Mouse (Mus musculus): ENCODE measurements around the gene Klhdc2. TPM values are rescaled to one million over a fixed set of nuclear protein-coding genes. Genes with fewer than 3 reads are reported as not detected.
A peak's percentile ranks its signal among the peaks of the same experiment; 100 is the strongest.

Gene Klhdc2
- 29.5 and 37.5 TPM in 2 replicates for polyA plus RNA-seq (2012; rRNA removed)

DNA sequence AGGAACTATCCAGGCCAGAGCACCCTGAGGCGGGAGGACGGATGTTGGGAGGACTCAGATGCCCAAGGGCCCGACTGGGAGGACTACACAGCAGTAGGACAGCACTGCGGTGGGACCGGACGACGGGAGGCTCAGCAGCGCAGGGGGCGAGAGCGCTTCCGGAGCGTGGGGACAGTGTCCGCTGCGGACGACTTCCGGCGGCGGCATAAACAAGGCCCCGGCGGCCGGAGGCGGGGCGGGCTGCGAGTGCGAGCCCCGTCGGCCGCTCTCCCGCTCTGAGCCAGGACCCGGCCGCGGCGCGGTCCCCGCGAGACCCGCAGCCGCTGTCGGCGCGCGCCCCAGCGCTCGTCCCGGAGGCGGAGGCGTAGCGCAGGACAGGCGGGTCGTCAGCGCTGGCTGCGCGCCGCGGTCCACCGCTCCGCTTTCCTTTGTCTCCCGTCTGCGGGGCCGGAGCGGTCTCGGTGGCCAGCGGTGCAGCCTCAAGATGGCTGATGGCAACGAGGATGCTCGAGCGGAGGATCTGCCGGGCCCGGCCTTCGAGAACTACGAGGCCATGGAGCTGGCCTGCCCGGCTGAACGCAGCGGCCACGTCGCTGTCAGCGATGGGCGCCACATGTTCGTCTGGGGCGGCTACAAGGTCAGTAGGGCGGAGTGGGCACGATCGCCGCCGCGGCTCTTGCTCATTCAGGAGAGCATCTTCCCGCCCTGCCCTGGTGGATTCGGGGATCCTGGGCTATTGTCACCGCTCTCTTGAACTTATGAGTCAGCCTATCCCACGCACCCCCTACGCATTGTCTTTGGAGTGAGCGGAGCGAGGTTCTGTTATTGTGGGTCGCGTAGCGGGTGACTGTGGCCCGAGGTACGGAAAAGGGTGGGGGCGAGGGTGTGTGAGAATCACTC is at the start of gene Klhdc2:
Klhdc2 (plus strand) TSS at position 171 of the 900 bp plus-strand sequence.
- WGBS = 1% methylated on average over 64 of the region's 98 CpGs
- Histone ChIP-seq H3K4me3 (replicated peaks; ENCODE audit: extremely low read depth, low read depth, low read length) (peak within 1 kb of the TSS; percentile 80), H3K4me1 (ENCODE audit: control insufficient read depth, insufficient read depth, low read length) (peaks cover 5% of the 10 kb centered on the region)
- no peak for TF ChIP-seq CTCF (IDR thresholded peaks at IDR 0.05; ENCODE audit: insufficient read depth, low read length)
- TF ChIP-seq POLR2A (IDR thresholded peaks at IDR 0.05; ENCODE audit: borderline replicate concordance, extremely low read depth, low read depth, low read length) = peak; percentile 81; the same call in 1 of the 2 replicates
- peak; percentile 81 for DNase-seq

DNA sequence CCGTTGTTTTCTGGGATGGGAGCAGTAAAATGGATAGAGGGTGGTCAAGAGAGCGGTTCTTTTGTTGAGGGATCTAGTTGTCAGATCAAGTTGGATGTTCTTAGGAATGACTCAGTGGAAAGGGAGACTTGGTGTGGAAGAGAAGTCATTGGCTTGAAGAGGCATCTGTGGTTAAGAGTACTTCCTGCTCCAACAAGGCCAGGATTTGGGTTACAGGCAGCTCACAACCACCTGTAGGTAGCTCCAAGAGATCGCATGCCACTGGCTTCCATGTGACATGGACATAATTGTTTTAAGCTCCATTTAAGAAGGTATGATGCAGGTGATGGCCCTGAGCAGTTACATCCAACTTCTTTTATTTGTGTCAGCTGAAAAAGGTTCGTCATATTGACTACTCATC is 46.7 kb upstream of the Klhdc2 start:
- TF ChIP-seq CTCF (IDR thresholded peaks at IDR 0.05; ENCODE audit: insufficient read depth, low read length) (no peak), POLR2A (IDR thresholded peaks at IDR 0.05; ENCODE audit: borderline replicate concordance, extremely low read depth, low read depth, low read length) (no peak)
- no peak for DNase-seq
- H3K4me3 ChIP-seq (replicated peaks; ENCODE audit: extremely low read depth, low read depth, low read length) = no peak overlapping the region
- no peaks in the 10 kb centered on the region for H3K4me1 ChIP-seq (ENCODE audit: control insufficient read depth, insufficient read depth, low read length)
- whole genome bisulfite sequencing = 85% methylated on average over 4 of the region's 4 CpGs

- WGBS = 78% methylated on average over 8 of the region's 8 CpGs
- no peak for TF ChIP-seq POLR2A (IDR thresholded peaks at IDR 0.05; ENCODE audit: borderline replicate concordance, extremely low read depth, low read depth, low read length)
- TF ChIP-seq CTCF (IDR thresholded peaks at IDR 0.05; ENCODE audit: insufficient read depth, low read length) = no peak
- DNase-seq = no peak
These were observed 45.7 kb upstream of the Klhdc2 start for GRCm38 (mm10) chr12:69250756-69251155.

GRCm38 (mm10) chr12:69253806-69254205 is 42.7 kb upstream of the Klhdc2 start:
- DNase-seq = no peak
- 83% methylated on average over 1 of the region's 1 CpGs for WGBS
- TF ChIP-seq CTCF (IDR thresholded peaks at IDR 0.05; ENCODE audit: insufficient read depth, low read length) (no peak), POLR2A (IDR thresholded peaks at IDR 0.05; ENCODE audit: borderline replicate concordance, extremely low read depth, low read depth, low read length) (no peak)

More at GRCm38 (mm10) chr12:69250756-69251155, 45.7 kb upstream of the Klhdc2 start:
- no peak overlapping the region for H3K4me3 ChIP-seq (replicated peaks; ENCODE audit: extremely low read depth, low read depth, low read length)
- no peaks in the 10 kb centered on the region for H3K4me1 ChIP-seq (ENCODE audit: control insufficient read depth, insufficient read depth, low read length)

DNA sequence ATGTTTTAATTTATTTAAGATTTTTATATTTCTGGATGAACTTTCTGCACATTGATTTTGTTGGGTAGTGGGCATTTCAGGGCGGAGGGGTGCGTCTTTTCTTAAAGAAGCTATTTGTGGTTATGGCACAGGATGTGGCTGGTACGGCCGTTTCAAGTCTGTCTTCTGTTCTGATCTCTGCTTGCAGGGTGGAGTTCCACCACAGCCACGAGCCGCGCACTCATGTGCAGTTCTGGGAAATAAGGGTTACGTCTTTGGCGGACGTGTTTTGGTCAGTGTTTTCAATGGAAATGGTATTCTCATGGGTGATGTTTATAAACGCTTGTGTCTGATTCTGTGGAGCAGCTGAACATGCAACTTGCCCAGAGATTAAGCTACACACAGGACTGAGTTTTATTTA is 38.6 kb upstream of the Klhdc2 start:
- no peaks in the 10 kb centered on the region for H3K4me1 ChIP-seq (ENCODE audit: control insufficient read depth, insufficient read depth, low read length)
- no peak overlapping the region for H3K4me3 ChIP-seq (replicated peaks; ENCODE audit: extremely low read depth, low read depth, low read length)
- DNase-seq = no peak
- TF ChIP-seq CTCF (IDR thresholded peaks at IDR 0.05; ENCODE audit: insufficient read depth, low read length) (no peak), POLR2A (IDR thresholded peaks at IDR 0.05; ENCODE audit: borderline replicate concordance, extremely low read depth, low read depth, low read length) (no peak)
- WGBS = 68% methylated on average over 11 of the region's 11 CpGs

More at GRCm38 (mm10) chr12:69253806-69254205, 42.7 kb upstream of the Klhdc2 start:
- H3K4me1 ChIP-seq (ENCODE audit: control insufficient read depth, insufficient read depth, low read length) = no peaks in the 10 kb centered on the region
- no peak overlapping the region for H3K4me3 ChIP-seq (replicated peaks; ENCODE audit: extremely low read depth, low read depth, low read length)

GRCm38 (mm10) chr12:69262251-69262650 is 34.2 kb upstream of the Klhdc2 start:
- WGBS = 90% methylated on average over 5 of the region's 5 CpGs
- H3K4me1 ChIP-seq (ENCODE audit: control insufficient read depth, insufficient read depth, low read length) = no peaks in the 10 kb centered on the region
- TF ChIP-seq CTCF (IDR thresholded peaks at IDR 0.05; ENCODE audit: insufficient read depth, low read length) (no peak), POLR2A (IDR thresholded peaks at IDR 0.05; ENCODE audit: borderline replicate concordance, extremely low read depth, low read depth, low read length) (no peak)
- DNase-seq = no peak
- H3K4me3 ChIP-seq (replicated peaks; ENCODE audit: extremely low read depth, low read depth, low read length) = no peak overlapping the region

- no peak for DNase-seq
- TF ChIP-seq CTCF (IDR thresholded peaks at IDR 0.05; ENCODE audit: insufficient read depth, low read length) = no peak
- no peak for TF ChIP-seq POLR2A (IDR thresholded peaks at IDR 0.05; ENCODE audit: borderline replicate concordance, extremely low read depth, low read depth, low read length)
- no peaks in the 10 kb centered on the region for H3K4me1 ChIP-seq (ENCODE audit: control insufficient read depth, insufficient read depth, low read length)
- no peak overlapping the region for H3K4me3 ChIP-seq (replicated peaks; ENCODE audit: extremely low read depth, low read depth, low read length)
- 91% methylated on average over 3 of the region's 3 CpGs for WGBS
These were observed 31.4 kb upstream of the Klhdc2 start for GRCm38 (mm10) chr12:69265031-69265430.

GRCm38 (mm10) chr12:69267956-69268632 is 28.4 kb upstream of the Klhdc2 start:
- no peak for DNase-seq
- Histone ChIP-seq H3K4me3 (replicated peaks; ENCODE audit: extremely low read depth, low read depth, low read length) (no peak overlapping the region), H3K4me1 (ENCODE audit: control insufficient read depth, insufficient read depth, low read length) (no peaks in the 10 kb centered on the region)
- TF ChIP-seq CTCF (IDR thresholded peaks at IDR 0.05; ENCODE audit: insufficient read depth, low read length) (no peak), POLR2A (IDR thresholded peaks at IDR 0.05; ENCODE audit: borderline replicate concordance, extremely low read depth, low read depth, low read length) (no peak)
- 81% methylated on average over 11 of the region's 11 CpGs for WGBS

DNA sequence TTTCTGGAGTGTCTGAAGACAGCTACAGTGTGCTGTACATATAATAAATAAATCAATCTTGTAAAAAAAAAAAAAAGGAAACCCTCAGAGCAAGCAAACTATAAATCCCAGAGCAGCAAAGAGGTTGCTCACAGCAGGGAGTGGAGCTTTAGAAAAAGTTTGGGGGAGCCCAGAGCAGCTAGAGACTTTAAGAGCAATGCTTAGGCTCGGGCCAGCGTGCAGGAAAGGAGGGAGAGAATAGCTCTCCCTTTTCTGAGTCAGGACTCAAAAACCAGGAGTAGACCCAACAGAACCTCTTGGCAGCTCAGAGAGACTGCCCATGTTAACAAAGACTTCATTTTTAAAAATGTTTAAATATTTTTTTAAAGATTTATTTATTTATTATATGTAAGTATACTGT is 27.5 kb upstream of the Klhdc2 start:
- TF ChIP-seq POLR2A (IDR thresholded peaks at IDR 0.05; ENCODE audit: borderline replicate concordance, extremely low read depth, low read depth, low read length) (no peak), CTCF (IDR thresholded peaks at IDR 0.05; ENCODE audit: insufficient read depth, low read length) (no peak)
- DNase-seq = no peak
- WGBS = 93% methylated on average over 2 of the region's 2 CpGs
- Histone ChIP-seq H3K4me3 (replicated peaks; ENCODE audit: extremely low read depth, low read depth, low read length) (no peak overlapping the region), H3K4me1 (ENCODE audit: control insufficient read depth, insufficient read depth, low read length) (no peaks in the 10 kb centered on the region)
